Mouse (Mus musculus) ES-E14 (cell line): Measurements from ENCODE around the gene Slc25a24. TPM values are rescaled to one million over a fixed set of nuclear protein-coding genes. Genes with fewer than 3 reads are reported as not detected.

ENCODE experiments used
- DNase-seq: peaks from one replicate; pipeline ENCODE4 v3.0.0-alpha.2; 2013; ENCODE audit warnings: low read depth, low spot score
- H3K27ac ChIP-seq: 2 replicates; pipeline ENCODE4 v1.5.1; 2012; ENCODE audit warnings: low read depth, mild to moderate bottlenecking, low read length, moderate library complexity, mixed read lengths; ENCODE audit not compliant: poor library complexity, insufficient read depth, severe bottlenecking
- H3K36me3 ChIP-seq: 2 replicates; pipeline ENCODE4 v1.6.1; 2012; ENCODE audit warnings: mild to moderate bottlenecking, low read length, moderate library complexity, mixed read lengths; ENCODE audit not compliant: control insufficient read depth, poor library complexity, insufficient read depth, severe bottlenecking
- H3K4me1 ChIP-seq, 2 experiments: fragments of 150-350 bp in 1 of 2; sonication (generic) in 1 of 2; 2 replicates each; pipeline ENCODE4 v1.6.1; 2012; ENCODE audit warnings: low read length in 2 of 2, mild to moderate bottlenecking in 1 of 2, mixed read lengths in 1 of 2; ENCODE audit not compliant: control insufficient read depth in 2 of 2, insufficient read depth in 2 of 2, poor library complexity in 1 of 2
- H3K4me3 ChIP-seq, 2 experiments: fragments of 150-350 bp in 1 of 2; sonication (generic) in 1 of 2; 2 replicates each; pipeline ENCODE4 v1.5.1; 2012; ENCODE audit warnings: low read length in 2 of 2, low read depth in 1 of 2, mild to moderate bottlenecking in 1 of 2, mixed read lengths in 1 of 2; ENCODE audit not compliant: insufficient read depth in 1 of 2, poor library complexity in 1 of 2, severe bottlenecking in 1 of 2
- H3K9ac ChIP-seq: 2 replicates; pipeline ENCODE4 v1.6.1; 2012; ENCODE audit warnings: low read depth, mild to moderate bottlenecking, low read length, mixed read lengths; ENCODE audit not compliant: poor library complexity, insufficient read depth, severe bottlenecking
- H3K9me3 ChIP-seq: fragments of 150-350 bp; sonication (generic); 2 replicates; pipeline ENCODE4 v1.6.1; 2012; ENCODE audit warnings: low read depth, mild to moderate bottlenecking, low read length; ENCODE audit not compliant: control insufficient read depth, insufficient read depth
- CHD2 ChIP-seq: IDR thresholded peaks from 2 replicates; pipeline ENCODE4 v1.6.1; 2014; ENCODE audit warnings: mild to moderate bottlenecking, low read depth, low read length, inconsistent platforms
- HCFC1 ChIP-seq: IDR thresholded peaks from 2 replicates; pipeline ENCODE4 v1.6.1; 2012; ENCODE audit warnings: low read length, inconsistent platforms, borderline replicate concordance; ENCODE audit not compliant: insufficient read depth
- MAFK ChIP-seq: IDR thresholded peaks from 2 replicates; pipeline ENCODE4 v1.6.1; 2014; ENCODE audit warnings: mild to moderate bottlenecking, low read depth, low read length, inconsistent platforms; ENCODE audit not compliant: insufficient read depth
- ZC3H11A ChIP-seq: IDR thresholded peaks from 2 replicates; pipeline ENCODE4 v1.6.1; 2012; ENCODE audit warnings: low read depth, mild to moderate bottlenecking, inconsistent platforms, low read length, borderline replicate concordance
- ZNF384 ChIP-seq: IDR thresholded peaks from 2 replicates; pipeline ENCODE4 v1.6.1; 2012; ENCODE audit warnings: low read depth, low read length, inconsistent platforms
- in situ Hi-C, 2 experiments: fragments of 600-800 bp; cut with MboI; formaldehyde crosslinking; loops; one replicate each; pipeline ENCODE4 v1.15.1; 2025; ENCODE audit warnings: low sequenced_read_pairs in 2 of 2, inconsistent platforms in 1 of 2; ENCODE audit not compliant: unreplicated experiment in 2 of 2
- total RNA-seq: library from RNA; depleted of rRNA; stranded (reverse); fragments of 300-350 nt; gene quantifications from 2 replicates; pipeline ENCODE4 v1.2.3, GENCODE M21; 2012; rRNA removed

The Slc25a24 gene
- total RNA-seq = 6.9 and 19.0 TPM in 2 replicates

GRCm38 (mm10) chr3:109122641-109123530 lies at the start of gene Slc25a24:
TSS of gene Slc25a24 (plus strand) at chr3:109123149.
- Histone ChIP-seq H3K36me3 (no peaks in the 10 kb centered on the region), H3K9ac (peak within 1 kb of the TSS; percentile 62), H3K27ac (no peak within 1 kb of the TSS), H3K9me3 (no peaks in the 10 kb centered on the region), H3K4me3 (peak within 1 kb of the TSS; percentile 70 to 78), H3K4me1 (no peaks in the 10 kb centered on the region)
- in situ Hi-C loops = no loop called here
- DNase-seq = no peak
- TF ChIP-seq HCFC1 = no peak
- TF ChIP-seq ZC3H11A = no peak
- no peak for TF ChIP-seq ZNF384
- TF ChIP-seq CHD2 = no peak
- TF ChIP-seq MAFK = no peak

GRCm38 (mm10) chr3:109080169-109080568 lies 42.8 kb upstream of the Slc25a24 start, which contains the start of gene Slc25a54:
TSS of gene Slc25a54 (plus strand) at chr3:109080469.
- in situ Hi-C loops = no loop called here

GRCm38 (mm10) chr3:109084418-109084817 lies 38.5 kb upstream of the Slc25a24 start:
- no peak for DNase-seq
- Histone ChIP-seq H3K4me1 (no peaks in the 10 kb centered on the region), H3K9me3 (no peaks in the 10 kb centered on the region)

More at GRCm38 (mm10) chr3:109080169-109080568, 42.8 kb upstream of the Slc25a24 start, which contains the start of gene Slc25a54:
- TF ChIP-seq ZNF384 (no peak), ZC3H11A (no peak)
- H3K36me3 ChIP-seq = no peaks in the 10 kb centered on the region
- no peak for DNase-seq
- no peak within 1 kb of the TSS for H3K4me3 ChIP-seq
- H3K9me3 ChIP-seq = no peaks in the 10 kb centered on the region
- H3K9ac ChIP-seq = no peak within 1 kb of the TSS
- H3K4me1 ChIP-seq = no peaks in the 10 kb centered on the region
- H3K27ac ChIP-seq = no peak within 1 kb of the TSS

GRCm38 (mm10) chr3:109088460-109088859 lies 34.5 kb upstream of the Slc25a24 start:
- Histone ChIP-seq H3K9me3 (no peaks in the 10 kb centered on the region), H3K9ac (no peak overlapping the region), H3K27ac (no peak overlapping the region), H3K4me1 (no peaks in the 10 kb centered on the region), H3K36me3 (no peaks in the 10 kb centered on the region), H3K4me3 (no peak overlapping the region)
- peak; percentile 34 for DNase-seq
- TF ChIP-seq ZC3H11A (no peak), HCFC1 (no peak), ZNF384 (no peak), MAFK (no peak), CHD2 (no peak)
- in situ Hi-C loops = no loop called here

More at GRCm38 (mm10) chr3:109084418-109084817, 38.5 kb upstream of the Slc25a24 start:
- H3K9ac ChIP-seq = no peak overlapping the region
- in situ Hi-C loops = no loop called here
- H3K36me3 ChIP-seq = no peaks in the 10 kb centered on the region
- no peak overlapping the region for H3K27ac ChIP-seq
- no peak overlapping the region for H3K4me3 ChIP-seq
- no peak for TF ChIP-seq ZNF384
- TF ChIP-seq ZC3H11A = no peak
- no peak for TF ChIP-seq HCFC1
- no peak for TF ChIP-seq CHD2
